Mouse (Mus musculus) CH12.LX (cell line): Measurements from ENCODE around the gene Yjefn3. TPM values are rescaled to one million over a fixed set of nuclear protein-coding genes. Genes with fewer than 3 reads are reported as not detected.

Source experiments
- DNase-seq: peaks from one replicate; pipeline ENCODE4 v3.0.0-alpha.2; 2013; ENCODE audit errors: extremely low read depth
- H3K27ac ChIP-seq: 2 replicates; pipeline ENCODE4 v1.5.1; 2012; ENCODE audit warnings: low read depth, mild to moderate bottlenecking, control low read depth, moderate library complexity; ENCODE audit not compliant: insufficient read depth
- H3K27me3 ChIP-seq: replicated peaks from 2 replicates; pipeline ENCODE3; 2012; ENCODE audit warnings: inconsistent platforms
- H3K36me3 ChIP-seq, 2 experiments: replicated peaks in 1 of 2; 2 replicates each; pipeline versions ENCODE3 to v1.6.1; 2012; ENCODE audit warnings: inconsistent platforms in 1 of 2, low read length in 1 of 2, mild to moderate bottlenecking in 1 of 2, mixed read lengths in 1 of 2, moderate library complexity in 1 of 2; ENCODE audit not compliant: control insufficient read depth in 1 of 2, insufficient read depth in 1 of 2
- H3K4me1 ChIP-seq, 2 experiments: 2 replicates each; pipeline ENCODE4 v1.6.1; 2012; ENCODE audit warnings: inconsistent platforms in 1 of 2, moderate library complexity in 1 of 2; ENCODE audit not compliant: insufficient read depth in 2 of 2, control insufficient read depth in 1 of 2
- H3K4me2 ChIP-seq: 2 replicates; pipeline ENCODE4 v1.6.1; 2012; ENCODE audit warnings: low read depth, mild to moderate bottlenecking, control low read depth; ENCODE audit not compliant: poor library complexity, insufficient read depth, severe bottlenecking
- H3K4me3 ChIP-seq, 3 experiments: fragments of 150-350 bp in 1 of 3; sonication (generic) in 1 of 3; replicated peaks in 1 of 3; 2 replicates each; pipeline versions ENCODE3 to v1.5.1; 2011 to 2012; ENCODE audit warnings: low read depth in 2 of 3, low read length in 2 of 3, mild to moderate bottlenecking in 2 of 3, moderate library complexity in 2 of 3, control low read depth in 1 of 3, improper control_type of control experiment in 1 of 3, inconsistent platforms in 1 of 3, mixed read lengths in 1 of 3; ENCODE audit not compliant: poor library complexity in 1 of 3
- H3K79me2 ChIP-seq: replicated peaks from 2 replicates; pipeline ENCODE4 v1.6.1; 2012; ENCODE audit warnings: mild to moderate bottlenecking, moderate library complexity; ENCODE audit not compliant: control insufficient read depth, poor library complexity, insufficient read depth, severe bottlenecking; ENCODE audit errors: extremely low read depth
- H3K9ac ChIP-seq: 2 replicates; pipeline ENCODE4 v1.6.1; 2012; ENCODE audit warnings: low read depth, mild to moderate bottlenecking, control low read depth, moderate library complexity; ENCODE audit not compliant: insufficient read depth
- H3K9me3 ChIP-seq: replicated peaks from 2 replicates; pipeline ENCODE3; 2012; ENCODE audit warnings: low read length, inconsistent platforms, mixed read lengths
- CHD2 ChIP-seq: IDR thresholded peaks from 2 replicates; pipeline ENCODE4 v1.6.1; 2011; ENCODE audit warnings: low read length, improper control_type of control experiment
- E2F4 ChIP-seq: IDR thresholded peaks from 2 replicates; pipeline ENCODE4 v1.6.1; 2011; ENCODE audit warnings: low read depth, low read length, improper control_type of control experiment; ENCODE audit not compliant: insufficient replicate concordance
- MAX ChIP-seq: IDR thresholded peaks from 2 replicates; pipeline ENCODE4 v1.6.1; 2011; ENCODE audit warnings: low read length, improper control_type of control experiment
- NELFE ChIP-seq: IDR thresholded peaks from 2 replicates; pipeline ENCODE4 v1.6.1; 2011; ENCODE audit warnings: low read depth, low read length, improper control_type of control experiment
- POLR2A ChIP-seq: IDR thresholded peaks from 2 replicates; pipeline ENCODE4 v1.6.1; 2011; ENCODE audit warnings: low read depth, mild to moderate bottlenecking, improper control_type of control experiment, low read length
- TCF12 ChIP-seq: IDR thresholded peaks from 2 replicates; pipeline ENCODE4 v1.6.1; 2014; ENCODE audit warnings: low read depth, mild to moderate bottlenecking, inconsistent platforms, low read length, improper control_type of control experiment
- USF1 ChIP-seq: IDR thresholded peaks from 2 replicates; pipeline ENCODE4 v1.6.1; 2014; ENCODE audit warnings: low read depth, mild to moderate bottlenecking, inconsistent platforms, low read length, improper control_type of control experiment
- USF2 ChIP-seq: conservative IDR thresholded peaks from 2 replicates; pipeline ENCODE4 v1.6.1; 2011; ENCODE audit warnings: low read depth, low read length, improper control_type of control experiment
- ZKSCAN1 ChIP-seq: IDR thresholded peaks from 2 replicates; pipeline ENCODE4 v1.6.1; 2012; ENCODE audit warnings: low read depth, inconsistent platforms, low read length, improper control_type of control experiment, borderline replicate concordance
- dilution Hi-C: fragments of 300-500 bp; cut with MboI; formaldehyde crosslinking; loops from 2 replicates; pipeline ENCODE4 v1.14.3; 2020; ENCODE audit warnings: low sequenced_read_pairs; ENCODE audit not compliant: extremely low pct_unique_long_range_greater_than_20kb, extremely low pct_ligation_motif_present
- in situ Hi-C: fragments of 300-500 bp; cut with MboI; formaldehyde crosslinking; loops from 3 replicates; pipeline ENCODE4 v1.14.3; 2019; ENCODE audit warnings: low sequenced_read_pairs, low pct_ligation_motif_present, low pct_unique_long_range_greater_than_20kb, mixed read lengths
- polyA plus RNA-seq: library from polyadenylated mRNA; unstranded; fragments of >175 nt; gene quantifications from 2 replicates; pipeline ENCODE4 v1.2.1, GENCODE M21; 2012; ENCODE audit warnings: low read depth; ENCODE audit not compliant: insufficient read length
- total RNA-seq, 2 experiments: library from RNA; depleted of rRNA; stranded (reverse); fragments of 300-350 nt in 1 of 2; fragments of >200 nt in 1 of 2; gene quantifications; 2 replicates each; pipeline ENCODE4 v1.2.3; 2012 to 2014

Gene Yjefn3
- total and polyA plus RNA-seq, 3 experiments: 3.3 to 10.5 (median 8.0) TPM

- Histone ChIP-seq H3K9ac (no peak overlapping the region), H3K4me3 (no peak overlapping the region), H3K27ac (no peak overlapping the region), H3K27me3 (no peaks in the 10 kb centered on the region), H3K36me3 (peaks cover 0 to 15% of the 10 kb centered on the region in 2 experiments), H3K9me3 (peaks cover 21% of the 10 kb centered on the region), H3K4me1 (no peaks in the 10 kb centered on the region), H3K79me2 (no peaks in the 10 kb centered on the region), H3K4me2 (no peak overlapping the region)
- in situ Hi-C loops (no loop called here), dilution Hi-C loops (no loop called here)
- DNase-seq: no peak
- TF ChIP-seq USF1 (no peak), MAX (no peak)
Observed at GRCm38 (mm10) chr8:69877396-69877795, 25.1 kb downstream of the Yjefn3 start.

DNA sequence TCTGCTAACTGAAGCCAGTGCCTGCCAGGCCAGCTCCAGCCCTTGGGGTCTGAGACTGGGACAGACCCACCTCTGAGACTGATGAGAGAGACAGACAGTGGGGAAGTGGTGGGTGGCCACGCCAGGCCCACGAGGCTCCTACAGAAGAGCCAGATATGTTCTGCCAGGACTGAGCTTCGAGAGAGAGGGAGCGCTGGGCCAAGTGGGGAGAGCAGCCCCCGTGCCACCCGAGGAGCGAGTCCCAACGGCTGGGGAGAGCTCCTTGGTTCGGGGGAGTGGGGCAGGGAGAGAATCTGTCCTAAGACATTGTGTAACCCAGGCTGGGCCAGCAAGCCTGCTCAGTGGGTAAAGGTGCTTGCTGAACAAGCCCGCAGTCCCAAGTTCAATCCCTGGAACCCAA, 25.5 kb downstream of the Yjefn3 start:
- dilution Hi-C loops: no loop called here
- H3K4me1 ChIP-seq: no peaks in the 10 kb centered on the region
- DNase-seq: no peak
- H3K4me3 ChIP-seq: no peak overlapping the region
- H3K9me3 ChIP-seq: peaks cover 16% of the 10 kb centered on the region
- H3K27ac ChIP-seq: no peak overlapping the region
- H3K9ac ChIP-seq: no peak overlapping the region
- H3K4me2 ChIP-seq: no peak overlapping the region
- H3K36me3 ChIP-seq: peaks cover 0 to 11% of the 10 kb centered on the region in 2 experiments
- no peaks in the 10 kb centered on the region for H3K27me3 ChIP-seq
- TF ChIP-seq TCF12: no peak
- H3K79me2 ChIP-seq: no peaks in the 10 kb centered on the region
- in situ Hi-C loops: no loop called here

DNA sequence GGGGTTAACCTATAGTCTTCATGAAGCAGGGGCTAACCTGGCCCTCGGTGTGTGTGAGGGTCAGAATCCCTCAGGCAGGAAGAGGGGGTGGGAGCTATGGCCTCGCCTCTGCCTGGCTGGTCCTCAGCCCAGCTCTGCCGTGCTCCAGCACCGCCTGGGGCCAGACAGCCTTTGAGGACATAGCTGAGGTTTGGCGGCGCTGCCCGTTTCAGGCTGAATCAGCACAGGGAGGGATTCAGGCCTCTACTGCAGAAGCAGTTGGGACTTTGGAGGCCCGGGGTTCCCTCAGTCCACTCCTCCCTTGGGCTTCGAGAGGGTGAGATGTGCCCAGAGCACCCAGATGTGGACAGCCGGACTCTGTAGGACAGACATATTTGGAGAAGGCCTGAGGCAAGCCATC, 26.4 kb downstream of the Yjefn3 start:
- H3K36me3 ChIP-seq: peaks cover 0 to 2% of the 10 kb centered on the region in 2 experiments
- no peak overlapping the region for H3K27ac ChIP-seq
- dilution Hi-C loops: no loop called here
- H3K27me3 ChIP-seq: no peaks in the 10 kb centered on the region
- DNase-seq: no peak
- H3K4me2 ChIP-seq: no peak overlapping the region
- no peak overlapping the region for H3K9ac ChIP-seq
- in situ Hi-C loops: no loop called here
- no peaks in the 10 kb centered on the region for H3K4me1 ChIP-seq
- TF ChIP-seq E2F4: no peak
- TF ChIP-seq POLR2A: no peak
- no peak for TF ChIP-seq CHD2
- TF ChIP-seq NELFE: no peak
- no peak for TF ChIP-seq USF1
- TF ChIP-seq USF2: no peak
- TF ChIP-seq ZKSCAN1: no peak
- H3K4me3 ChIP-seq: no peak overlapping the region
- H3K79me2 ChIP-seq: no peaks in the 10 kb centered on the region
- H3K9me3 ChIP-seq: peaks cover 8% of the 10 kb centered on the region
